Mouse (Mus musculus) liver, adult 2 months (tissue): ENCODE results near the gene Prkaa1.

ENCODE experiments used
- CTCF ChIP-seq: fragments of 200-500 bp; IDR thresholded peaks from 2 replicates; pipeline ENCODE4 v1.5.1; 2011; ENCODE audit warnings: low read depth, low read length, control low read depth
- POLR2A ChIP-seq: fragments of 200-500 bp; IDR thresholded peaks from 2 replicates; pipeline ENCODE4 v1.6.1; 2011; ENCODE audit warnings: low read length, control low read depth; ENCODE audit not compliant: insufficient read depth; ENCODE audit errors: extremely low read depth

DNA sequence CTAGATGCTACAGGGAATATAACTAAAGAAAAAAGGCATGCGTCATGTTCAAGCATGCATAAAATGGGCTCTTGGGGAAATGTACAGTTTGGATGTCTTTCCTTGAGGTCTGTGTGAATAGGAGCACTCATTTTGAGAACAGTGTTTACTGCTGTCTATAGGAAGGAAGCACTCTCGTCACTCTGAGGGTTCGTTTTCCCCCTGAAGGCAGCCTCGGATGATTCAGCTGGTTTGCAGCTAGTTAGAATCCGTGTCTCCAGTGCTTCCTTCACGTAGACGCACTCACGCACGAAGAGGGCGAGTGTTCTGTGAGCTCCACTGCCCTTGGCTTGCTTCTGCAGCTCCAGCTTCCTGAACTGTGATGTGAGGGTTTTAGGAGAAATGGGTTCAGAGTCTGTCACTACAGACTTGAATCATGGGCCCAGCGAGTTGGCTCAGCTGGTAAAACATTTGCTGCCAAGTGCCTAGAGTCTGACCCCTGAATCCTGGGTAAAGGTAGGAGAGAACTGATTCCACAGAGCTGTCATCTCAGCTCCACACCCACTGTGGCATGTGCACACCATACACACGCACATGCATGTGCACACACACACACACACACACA is 29.7 kb downstream of the Prkaa1 start:
- TF ChIP-seq POLR2A, result no peak
- TF ChIP-seq CTCF, result no peak
